Mouse (Mus musculus): Measurements from ENCODE around the gene Ostf1. TPM values are rescaled to one million over a fixed set of nuclear protein-coding genes. Genes with fewer than 3 reads are reported as not detected.

Gene Ostf1
- polyA plus RNA-seq, 1 experiment from 2014 or later = 40.9 TPM

DNA sequence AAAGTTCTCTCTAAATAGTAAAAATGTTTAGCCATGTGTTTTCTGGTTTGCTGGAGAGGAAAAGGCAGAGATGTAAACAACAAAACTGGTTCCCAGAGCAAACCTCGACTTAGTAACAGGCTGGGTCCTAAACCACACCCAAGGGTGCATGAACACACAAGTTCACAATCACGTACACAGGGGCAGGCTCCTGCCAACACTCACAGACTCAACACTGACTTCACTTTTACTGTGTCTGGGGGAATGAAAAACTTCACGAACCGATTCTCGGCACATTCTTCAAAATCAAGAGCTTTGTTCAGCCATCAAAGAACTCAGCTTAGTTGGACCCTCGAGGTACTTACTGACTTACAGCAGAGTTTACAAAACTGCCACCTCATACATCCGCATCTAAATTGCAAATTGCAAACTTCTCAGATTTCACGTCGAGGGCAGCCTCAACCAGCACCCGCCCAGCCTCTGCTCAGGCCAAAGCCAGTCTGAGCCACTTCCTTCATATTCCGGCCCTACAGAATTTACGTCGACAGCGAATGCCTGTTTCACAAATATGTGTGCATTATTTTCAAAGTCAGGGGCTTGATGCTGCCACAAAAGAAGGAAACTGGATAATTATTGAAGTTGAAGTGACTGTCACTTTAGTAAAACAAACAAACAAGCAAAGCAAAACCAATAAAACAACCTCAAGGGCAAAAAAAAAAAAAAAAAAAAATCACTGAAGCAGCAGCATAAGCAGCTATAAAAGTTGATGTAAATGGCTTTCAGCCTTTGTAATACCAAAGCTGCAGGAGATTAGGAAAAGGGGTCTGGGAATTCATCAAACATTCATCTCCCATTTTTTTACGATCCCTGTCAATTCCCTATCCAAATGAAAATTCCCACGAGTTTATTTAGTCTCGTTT, 1.2 kb downstream of the Ostf1 start:
- ATAC-seq (replicated peaks; ENCODE audit: insufficient number of reproducible peaks, low FRiP score, low TSS enrichment, low read depth) = no peak
- no peaks in the 10 kb centered on the region for H3K4me1 ChIP-seq (ENCODE audit: control insufficient read depth, insufficient read depth, low read length)
- H3K4me2 ChIP-seq (ENCODE audit: low read depth, low read length) = peak overlapping the region; percentile 92
- peak; percentile 53 for DNase-seq (ENCODE audit: low spot score)
- H3K9ac ChIP-seq (replicated peaks; ENCODE audit: low read length) = peak overlapping the region; percentile 73
- 8% methylated on average over 17 of the region's 17 CpGs for WGBS
- no peaks in the 10 kb centered on the region for H3K36me3 ChIP-seq (replicated peaks; ENCODE audit: control insufficient read depth, insufficient read depth, low read depth, low read length)
- peak overlapping the region; percentile 74 for H3K4me3 ChIP-seq (ENCODE audit: low read depth, low read length)
- no peaks in the 10 kb centered on the region for H3K27me3 ChIP-seq (ENCODE audit: control insufficient read depth, insufficient read depth, low read length)
- H3K9me3 ChIP-seq (replicated peaks; ENCODE audit: control insufficient read depth, low read length) = no peaks in the 10 kb centered on the region
- no peak overlapping the region for H3K27ac ChIP-seq (replicated peaks; ENCODE audit: low read depth, low read length)

DNA sequence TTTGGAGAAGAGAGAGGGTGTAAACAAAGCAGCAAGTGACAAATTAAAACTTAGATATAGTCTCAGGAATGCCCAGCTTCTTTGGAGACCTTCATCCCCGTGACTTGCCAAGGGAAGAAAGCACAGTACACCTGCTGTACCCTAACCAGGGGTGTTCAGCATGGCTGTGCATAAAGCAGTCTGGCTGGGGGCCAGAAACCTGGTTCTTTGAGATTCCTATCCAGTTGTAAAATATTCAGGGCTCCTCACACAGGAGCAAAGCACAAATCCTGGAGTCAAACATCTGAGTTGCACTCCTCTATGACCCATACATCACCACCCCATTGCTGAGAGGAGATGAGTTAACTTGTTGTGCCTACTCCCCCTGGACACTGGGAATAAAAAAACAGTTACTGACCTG, 2.0 kb downstream of the Ostf1 start:
- H3K4me3 ChIP-seq (ENCODE audit: low read depth, low read length) = no peak overlapping the region
- DNase-seq (ENCODE audit: low spot score) (no peak), ATAC-seq (replicated peaks; ENCODE audit: insufficient number of reproducible peaks, low FRiP score, low TSS enrichment, low read depth) (no peak)
- no peaks in the 10 kb centered on the region for H3K4me1 ChIP-seq (ENCODE audit: control insufficient read depth, insufficient read depth, low read length)
- H3K27me3 ChIP-seq (ENCODE audit: control insufficient read depth, insufficient read depth, low read length) = no peaks in the 10 kb centered on the region
- H3K9ac ChIP-seq (replicated peaks; ENCODE audit: low read length) = no peak overlapping the region
- no peaks in the 10 kb centered on the region for H3K36me3 ChIP-seq (replicated peaks; ENCODE audit: control insufficient read depth, insufficient read depth, low read depth, low read length)
- H3K9me3 ChIP-seq (replicated peaks; ENCODE audit: control insufficient read depth, low read length) = no peaks in the 10 kb centered on the region
- no peak overlapping the region for H3K27ac ChIP-seq (replicated peaks; ENCODE audit: low read depth, low read length)
- H3K4me2 ChIP-seq (ENCODE audit: low read depth, low read length) = no peak overlapping the region
- 61% methylated on average over 1 of the region's 1 CpGs for WGBS

DNA sequence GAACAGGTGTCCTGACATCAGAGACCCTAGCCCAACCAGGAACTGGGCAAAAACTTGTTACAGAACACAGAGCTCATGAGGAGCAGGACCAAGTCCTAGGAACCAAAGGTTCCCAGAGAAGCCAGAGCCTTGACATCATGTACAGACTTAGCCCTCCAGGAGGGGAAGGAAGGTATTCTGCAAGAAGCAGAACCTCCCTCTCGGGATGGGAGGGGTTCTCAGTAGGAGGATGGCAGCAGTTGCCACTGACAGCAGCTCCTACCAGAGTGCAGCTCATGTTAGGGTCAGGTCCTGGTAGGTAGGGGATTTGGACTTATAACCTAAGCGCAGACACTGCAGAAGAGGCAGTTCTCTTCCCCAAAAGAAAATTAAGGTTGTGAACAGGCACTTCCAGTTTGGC, 7.7 kb downstream of the Ostf1 start:
- 82% methylated on average over 2 of the region's 2 CpGs for WGBS
- Histone ChIP-seq H3K36me3 (replicated peaks; ENCODE audit: control insufficient read depth, insufficient read depth, low read depth, low read length) (no peaks in the 10 kb centered on the region), H3K27me3 (ENCODE audit: control insufficient read depth, insufficient read depth, low read length) (no peaks in the 10 kb centered on the region), H3K4me2 (ENCODE audit: low read depth, low read length) (no peak overlapping the region), H3K4me3 (ENCODE audit: low read depth, low read length) (no peak overlapping the region), H3K27ac (replicated peaks; ENCODE audit: low read depth, low read length) (no peak overlapping the region), H3K4me1 (ENCODE audit: control insufficient read depth, insufficient read depth, low read length) (no peaks in the 10 kb centered on the region), H3K9ac (replicated peaks; ENCODE audit: low read length) (no peak overlapping the region), H3K9me3 (replicated peaks; ENCODE audit: control insufficient read depth, low read length) (no peaks in the 10 kb centered on the region)
- no peak for DNase-seq (ENCODE audit: low spot score)
- no peak for ATAC-seq (replicated peaks; ENCODE audit: insufficient number of reproducible peaks, low FRiP score, low TSS enrichment, low read depth)

DNA sequence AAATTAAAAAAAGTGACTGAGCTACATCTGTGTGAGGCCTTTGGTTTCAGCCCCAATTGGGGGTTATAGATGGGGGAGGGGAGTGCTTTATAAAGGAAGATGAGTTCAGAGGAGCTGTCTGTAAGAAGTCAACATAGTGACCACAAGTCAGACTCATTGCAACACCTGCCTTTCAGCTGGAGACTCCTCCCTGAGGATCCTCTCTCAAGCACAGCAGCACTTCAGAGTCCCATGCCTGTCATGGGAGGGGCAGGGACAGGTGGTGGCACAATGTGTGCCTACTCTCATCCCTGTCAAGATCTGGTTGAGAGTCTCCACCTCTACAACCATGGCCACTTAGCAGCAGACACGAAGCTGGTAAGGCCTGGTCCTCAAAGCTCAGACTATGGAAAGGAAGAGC, 11.9 kb downstream of the Ostf1 start:
- H3K27ac ChIP-seq (replicated peaks; ENCODE audit: low read depth, low read length) = no peak overlapping the region
- H3K9me3 ChIP-seq (replicated peaks; ENCODE audit: control insufficient read depth, low read length) = no peaks in the 10 kb centered on the region
- no peak overlapping the region for H3K4me3 ChIP-seq (ENCODE audit: low read depth, low read length)
- no peak overlapping the region for H3K9ac ChIP-seq (replicated peaks; ENCODE audit: low read length)
- H3K4me2 ChIP-seq (ENCODE audit: low read depth, low read length) = no peak overlapping the region
- H3K4me1 ChIP-seq (ENCODE audit: control insufficient read depth, insufficient read depth, low read length) = no peaks in the 10 kb centered on the region
- DNase-seq (ENCODE audit: low spot score) (no peak), ATAC-seq (replicated peaks; ENCODE audit: insufficient number of reproducible peaks, low FRiP score, low TSS enrichment, low read depth) (no peak)
- no peaks in the 10 kb centered on the region for H3K27me3 ChIP-seq (ENCODE audit: control insufficient read depth, insufficient read depth, low read length)
- 75% methylated on average over 1 of the region's 1 CpGs for WGBS
- H3K36me3 ChIP-seq (replicated peaks; ENCODE audit: control insufficient read depth, insufficient read depth, low read depth, low read length) = no peaks in the 10 kb centered on the region

DNA sequence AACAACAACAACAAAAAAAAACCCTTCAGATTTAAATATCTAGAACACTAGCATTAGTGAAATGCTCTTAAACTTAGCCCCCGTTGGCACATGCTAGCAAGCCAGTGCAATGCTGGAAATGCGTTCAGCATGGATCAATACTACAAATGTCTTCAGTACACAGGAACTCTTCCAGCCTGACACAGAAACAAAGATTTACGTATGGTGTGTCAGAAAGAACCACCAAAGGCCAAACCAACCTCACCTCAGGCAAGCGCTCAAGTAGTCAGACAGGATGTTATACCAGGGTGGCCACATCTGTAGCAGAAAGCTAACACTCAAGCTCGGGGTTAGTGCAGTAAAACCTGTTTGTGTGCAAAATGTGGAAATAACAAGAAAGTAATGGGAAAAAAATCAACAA, 12.6 kb downstream of the Ostf1 start:
- Histone ChIP-seq H3K4me2 (ENCODE audit: low read depth, low read length) (no peak overlapping the region), H3K36me3 (replicated peaks; ENCODE audit: control insufficient read depth, insufficient read depth, low read depth, low read length) (no peaks in the 10 kb centered on the region), H3K9me3 (replicated peaks; ENCODE audit: control insufficient read depth, low read length) (no peaks in the 10 kb centered on the region), H3K27me3 (ENCODE audit: control insufficient read depth, insufficient read depth, low read length) (no peaks in the 10 kb centered on the region), H3K4me1 (ENCODE audit: control insufficient read depth, insufficient read depth, low read length) (no peaks in the 10 kb centered on the region), H3K4me3 (ENCODE audit: low read depth, low read length) (no peak overlapping the region), H3K9ac (replicated peaks; ENCODE audit: low read length) (no peak overlapping the region), H3K27ac (replicated peaks; ENCODE audit: low read depth, low read length) (no peak overlapping the region)
- DNase-seq (ENCODE audit: low spot score) (no peak), ATAC-seq (replicated peaks; ENCODE audit: insufficient number of reproducible peaks, low FRiP score, low TSS enrichment, low read depth) (no peak)
- 76% methylated on average over 5 of the region's 5 CpGs for WGBS

DNA sequence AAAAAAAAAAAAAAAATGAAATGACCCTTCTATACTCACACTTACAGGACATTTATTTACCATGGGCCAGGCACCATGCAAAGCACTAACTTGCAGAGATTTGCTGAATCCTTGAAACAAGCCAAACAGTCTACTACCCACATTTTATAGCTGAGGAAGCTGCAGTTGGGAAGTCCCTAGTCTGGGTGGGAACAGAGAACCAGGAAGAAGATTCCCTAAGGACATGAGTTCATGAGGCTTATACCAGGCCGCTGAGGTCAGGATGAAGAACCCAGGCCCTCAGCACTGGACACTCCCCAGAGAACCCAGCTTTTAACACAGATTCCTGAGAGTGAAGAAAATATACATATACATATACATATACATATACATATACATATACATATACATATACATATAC, 14.1 kb downstream of the Ostf1 start:
- 91% methylated on average over 1 of the region's 1 CpGs for WGBS
- H3K4me2 ChIP-seq (ENCODE audit: low read depth, low read length) = no peak overlapping the region

DNA sequence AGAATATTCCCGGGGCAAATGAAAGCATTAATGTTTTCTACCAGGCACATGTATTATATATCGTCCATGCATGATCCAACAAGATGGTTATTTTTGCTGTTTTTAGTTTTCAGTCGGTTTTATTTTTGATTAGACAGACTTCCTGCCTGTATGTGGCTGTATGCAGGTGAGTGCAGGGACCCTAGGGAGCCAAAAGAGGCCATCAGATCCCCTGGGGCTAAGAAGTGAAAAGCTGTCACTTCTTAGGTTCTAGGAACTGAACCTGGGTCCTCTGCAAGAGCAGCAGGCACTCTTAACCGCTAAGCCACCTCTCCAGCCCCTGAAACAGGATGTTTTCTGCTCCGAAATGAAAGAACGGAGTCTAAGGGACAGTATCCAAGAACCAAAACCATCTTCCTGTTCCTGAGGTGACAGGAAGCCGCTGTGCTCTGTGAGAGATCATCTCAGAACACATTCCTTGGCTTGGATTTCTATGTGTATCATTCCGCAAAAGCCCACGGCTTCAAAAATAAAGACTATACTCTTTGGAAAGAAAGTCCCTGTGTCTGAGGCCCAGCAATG, 15.9 kb downstream of the Ostf1 start:
- Histone ChIP-seq H3K9ac (replicated peaks; ENCODE audit: low read length) (no peak overlapping the region), H3K36me3 (replicated peaks; ENCODE audit: control insufficient read depth, insufficient read depth, low read depth, low read length) (no peaks in the 10 kb centered on the region), H3K4me2 (ENCODE audit: low read depth, low read length) (no peak overlapping the region), H3K4me3 (ENCODE audit: low read depth, low read length) (no peak overlapping the region), H3K9me3 (replicated peaks; ENCODE audit: control insufficient read depth, low read length) (no peaks in the 10 kb centered on the region), H3K4me1 (ENCODE audit: control insufficient read depth, insufficient read depth, low read length) (no peaks in the 10 kb centered on the region), H3K27me3 (ENCODE audit: control insufficient read depth, insufficient read depth, low read length) (no peaks in the 10 kb centered on the region), H3K27ac (replicated peaks; ENCODE audit: low read depth, low read length) (no peak overlapping the region)
- no peak for ATAC-seq (replicated peaks; ENCODE audit: insufficient number of reproducible peaks, low FRiP score, low TSS enrichment, low read depth)
- WGBS = 71% methylated on average over 9 of the region's 9 CpGs
- no peak for DNase-seq (ENCODE audit: low spot score)

More for the DNA sequence above, 14.1 kb downstream of the Ostf1 start:
- no peaks in the 10 kb centered on the region for H3K9me3 ChIP-seq (replicated peaks; ENCODE audit: control insufficient read depth, low read length)
- no peaks in the 10 kb centered on the region for H3K27me3 ChIP-seq (ENCODE audit: control insufficient read depth, insufficient read depth, low read length)
- H3K4me3 ChIP-seq (ENCODE audit: low read depth, low read length) = no peak overlapping the region
- DNase-seq (ENCODE audit: low spot score) = no peak
- H3K9ac ChIP-seq (replicated peaks; ENCODE audit: low read length) = no peak overlapping the region
- no peaks in the 10 kb centered on the region for H3K4me1 ChIP-seq (ENCODE audit: control insufficient read depth, insufficient read depth, low read length)
- H3K27ac ChIP-seq (replicated peaks; ENCODE audit: low read depth, low read length) = no peak overlapping the region
- no peaks in the 10 kb centered on the region for H3K36me3 ChIP-seq (replicated peaks; ENCODE audit: control insufficient read depth, insufficient read depth, low read depth, low read length)
- no peak for ATAC-seq (replicated peaks; ENCODE audit: insufficient number of reproducible peaks, low FRiP score, low TSS enrichment, low read depth)

DNA sequence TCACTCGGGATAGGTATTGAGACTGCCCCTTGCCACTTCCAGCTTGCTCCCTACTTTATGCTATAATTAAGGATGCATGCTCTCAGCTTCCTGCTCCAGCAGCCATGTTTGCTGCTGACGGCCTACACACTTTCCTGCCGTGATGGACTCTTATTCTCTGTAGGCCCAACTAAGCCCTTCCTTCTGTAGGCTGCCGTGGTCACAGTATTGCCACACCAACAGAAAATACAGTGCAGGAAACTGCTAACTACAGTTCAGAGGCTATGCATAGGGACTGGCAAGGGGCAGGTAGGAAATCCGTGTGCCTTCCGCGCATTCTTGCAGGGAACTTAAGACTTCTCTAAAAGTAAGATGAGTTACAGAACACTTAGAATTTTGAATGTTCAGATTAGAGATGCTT, 17.3 kb downstream of the Ostf1 start:
- no peaks in the 10 kb centered on the region for H3K36me3 ChIP-seq (replicated peaks; ENCODE audit: control insufficient read depth, insufficient read depth, low read depth, low read length)
- no peak overlapping the region for H3K9ac ChIP-seq (replicated peaks; ENCODE audit: low read length)
- no peaks in the 10 kb centered on the region for H3K4me1 ChIP-seq (ENCODE audit: control insufficient read depth, insufficient read depth, low read length)
- H3K9me3 ChIP-seq (replicated peaks; ENCODE audit: control insufficient read depth, low read length) = no peaks in the 10 kb centered on the region
- no peak overlapping the region for H3K4me2 ChIP-seq (ENCODE audit: low read depth, low read length)
- ATAC-seq (replicated peaks; ENCODE audit: insufficient number of reproducible peaks, low FRiP score, low TSS enrichment, low read depth) (no peak), DNase-seq (ENCODE audit: low spot score) (no peak)
- H3K27me3 ChIP-seq (ENCODE audit: control insufficient read depth, insufficient read depth, low read length) = no peaks in the 10 kb centered on the region
- no peak overlapping the region for H3K4me3 ChIP-seq (ENCODE audit: low read depth, low read length)
- no peak overlapping the region for H3K27ac ChIP-seq (replicated peaks; ENCODE audit: low read depth, low read length)
- WGBS = 83% methylated on average over 7 of the region's 7 CpGs

Data from embryonic facial prominence, embryonic 11.5 days (tissue).